Mouse (Mus musculus) layer of hippocampus, adult 11-12 months (tissue): Measurements from ENCODE around the gene 4930452B06Rik.

Source experiments
- DNase-seq: peaks from one replicate; pipeline ENCODE4 v3.0.0; 2022; ENCODE audit warnings: low spot score

The 4930452B06Rik gene

DNA sequence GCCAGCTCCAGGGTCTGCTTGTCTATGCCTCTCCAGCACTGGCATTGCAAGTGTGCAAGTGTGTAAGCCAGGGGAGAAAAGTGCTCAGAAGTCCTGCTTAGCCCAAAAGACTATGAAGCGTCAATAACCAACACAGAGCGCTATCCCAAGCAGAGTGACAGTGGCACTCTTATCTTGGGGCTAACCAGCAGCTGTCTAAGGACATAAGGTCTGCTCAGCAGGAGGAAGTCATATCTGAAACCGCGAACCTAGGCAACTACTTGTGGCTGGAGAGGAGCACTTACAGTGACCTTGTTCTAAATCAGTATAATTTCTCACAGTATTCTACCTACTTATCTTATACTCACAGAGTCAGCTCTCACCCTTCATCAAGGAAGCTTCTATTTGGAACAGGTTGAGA lies 214.9 kb downstream of the 4930452B06Rik start:
- DNase-seq: no peak

DNA sequence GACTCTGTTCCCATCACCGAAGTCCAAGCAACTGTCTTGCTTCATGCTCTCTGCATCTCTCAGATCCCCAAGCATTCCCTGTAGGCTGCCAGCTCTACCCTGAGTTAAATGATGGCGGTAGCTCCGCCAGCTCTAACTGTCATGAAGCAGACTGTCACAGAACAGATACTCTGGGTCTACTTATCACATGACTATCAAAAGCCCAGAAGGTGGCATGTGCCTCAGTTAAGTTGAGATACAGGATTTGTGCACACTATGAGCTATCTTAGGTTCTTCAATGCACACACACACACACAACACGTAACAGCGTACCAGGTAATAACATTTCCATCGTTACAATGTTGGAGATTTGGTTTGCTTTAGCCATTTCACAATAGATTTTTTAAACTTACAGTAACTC lies 215.7 kb downstream of the 4930452B06Rik start:
- no peak for DNase-seq

DNA sequence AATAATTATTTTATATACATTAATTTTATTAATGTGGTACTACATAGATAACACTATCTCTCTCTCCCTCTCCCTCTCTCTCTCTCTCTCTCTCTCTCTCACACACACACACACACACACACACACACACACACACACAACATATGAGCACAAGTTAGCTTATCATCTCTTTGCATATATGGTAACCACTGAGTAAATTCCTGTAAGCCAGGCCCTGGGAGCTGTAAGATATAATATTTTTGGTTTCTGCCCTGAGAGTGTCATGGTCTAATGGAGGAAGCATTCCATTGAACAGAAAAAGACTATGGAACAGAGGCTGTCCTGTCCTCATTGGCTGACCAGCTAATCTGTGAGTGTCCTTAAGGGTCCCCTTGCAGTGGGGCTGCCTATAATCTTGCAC lies 216.7 kb downstream of the 4930452B06Rik start:
- no peak for DNase-seq

DNA sequence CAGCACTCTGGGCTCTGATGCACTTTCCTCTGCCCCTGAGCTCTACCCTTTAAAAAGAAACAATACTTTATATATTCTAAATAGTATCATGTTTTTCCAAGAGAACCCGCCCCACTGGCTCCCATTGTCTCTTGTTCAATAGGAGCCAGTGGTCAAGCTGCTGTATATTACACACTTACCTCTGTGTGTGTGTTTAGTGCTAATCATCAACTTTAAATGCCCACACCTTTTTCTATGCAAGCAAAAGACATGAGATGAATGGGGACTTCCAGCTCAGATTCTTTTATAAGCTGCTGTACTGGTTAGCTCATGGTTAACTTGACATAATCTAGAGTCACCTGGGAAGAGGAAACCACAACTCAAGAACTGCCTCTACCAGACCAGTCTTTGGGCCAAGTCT lies 218.7 kb downstream of the 4930452B06Rik start:
- no peak for DNase-seq

GRCm38 (mm10) chr14:8444363-8444762 lies 221.7 kb downstream of the 4930452B06Rik start:
- DNase-seq: no peak

GRCm38 (mm10) chr14:8442691-8443090 lies 223.3 kb downstream of the 4930452B06Rik start:
- no peak for DNase-seq

GRCm38 (mm10) chr14:8441623-8442022 lies 224.4 kb downstream of the 4930452B06Rik start:
- no peak for DNase-seq

- DNase-seq: no peak
Measured at GRCm38 (mm10) chr14:8430611-8431230, 235.3 kb downstream of the 4930452B06Rik start.

DNA sequence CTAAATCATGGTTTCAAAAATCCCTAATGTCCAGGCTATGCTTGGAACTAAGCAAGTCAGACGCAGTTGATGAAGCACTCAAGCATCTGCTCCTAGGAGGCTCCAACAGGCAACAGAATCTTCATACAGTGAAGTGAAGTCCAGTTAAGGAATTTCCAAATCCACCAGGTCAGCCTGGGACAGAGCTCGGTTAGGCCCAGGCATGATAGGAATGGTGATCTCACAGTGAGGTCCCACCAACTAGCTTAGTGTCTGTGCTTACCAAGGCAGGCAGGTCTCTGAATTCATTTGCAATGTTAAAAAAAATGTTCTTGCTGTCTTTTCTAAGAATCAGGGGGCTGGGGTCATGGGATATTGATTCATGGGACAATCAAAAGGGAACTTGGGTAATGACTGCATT lies 236.3 kb downstream of the 4930452B06Rik start:
- no peak for DNase-seq

- no peak for DNase-seq
Measured at GRCm38 (mm10) chr14:8422833-8423232, 243.2 kb downstream of the 4930452B06Rik start.

DNA sequence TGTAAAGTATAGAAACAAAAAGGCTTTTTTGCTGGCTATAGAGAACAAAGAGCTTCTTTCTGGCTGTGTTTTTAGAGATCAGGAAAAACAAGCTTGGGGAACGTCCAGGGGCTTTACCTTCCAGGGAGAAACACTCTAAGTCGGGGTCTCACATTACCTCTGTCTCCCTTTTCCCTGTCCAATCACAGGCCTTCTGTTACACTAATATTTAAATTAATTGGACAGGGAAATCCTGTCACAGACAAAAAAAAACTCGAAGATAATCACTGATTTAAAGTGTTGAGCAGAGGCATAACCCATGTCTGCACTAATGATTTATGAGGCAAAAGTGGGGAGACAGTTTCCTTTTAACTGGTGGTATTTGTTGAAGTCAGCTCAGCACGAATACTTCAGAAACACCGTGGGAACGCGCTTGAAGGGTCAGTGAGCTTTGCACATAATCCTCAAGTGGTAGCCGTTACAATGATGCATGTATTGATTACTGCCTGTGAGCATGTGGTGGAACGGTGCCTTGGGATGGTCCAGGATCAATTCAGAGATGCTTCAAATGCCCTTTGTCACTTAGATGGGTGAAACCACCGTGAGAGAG lies 244.7 kb downstream of the 4930452B06Rik start:
- no peak for DNase-seq

DNA sequence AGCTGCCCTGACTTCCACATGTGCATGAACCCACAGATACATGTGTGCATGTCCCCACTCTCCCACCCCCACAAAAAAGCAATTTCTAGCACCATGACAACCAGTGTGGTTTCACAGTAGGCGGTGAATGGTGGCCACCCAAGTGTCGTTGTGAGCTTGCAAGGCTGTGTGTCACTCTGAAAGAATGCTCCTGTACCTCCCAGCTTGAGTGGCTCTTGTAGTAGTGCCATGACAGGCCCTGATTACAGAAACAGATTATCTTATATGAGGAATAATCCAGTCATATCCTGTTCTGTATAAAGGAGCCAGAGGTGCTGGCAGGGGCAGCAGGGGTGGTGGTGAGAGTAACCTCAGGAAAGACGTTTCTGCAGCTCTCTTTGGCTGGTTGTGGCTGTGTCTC lies 247.4 kb downstream of the 4930452B06Rik start:
- DNase-seq: no peak

GRCm38 (mm10) chr14:8405946-8406345 lies 260.1 kb downstream of the 4930452B06Rik start:
- no peak for DNase-seq

DNA sequence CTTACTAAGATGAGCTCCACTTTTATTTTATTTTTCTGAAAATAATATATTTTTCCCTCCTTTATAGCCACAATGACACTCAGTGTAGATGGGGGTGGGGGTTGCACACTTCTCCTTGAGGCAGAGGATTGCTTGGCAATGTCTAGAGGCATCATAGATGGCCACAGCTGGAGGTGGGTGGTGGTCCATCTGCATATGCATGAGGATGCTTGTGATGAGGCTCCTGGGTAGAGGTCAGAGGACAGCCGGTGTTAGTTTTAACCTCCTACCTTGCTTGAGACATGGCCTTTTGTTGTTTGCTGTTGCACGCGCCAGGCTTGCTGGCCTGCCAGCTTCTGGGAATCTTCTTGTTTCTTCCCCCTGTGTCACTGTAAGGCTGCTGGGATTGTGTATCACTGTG lies 262.7 kb downstream of the 4930452B06Rik start:
- no peak for DNase-seq

DNA sequence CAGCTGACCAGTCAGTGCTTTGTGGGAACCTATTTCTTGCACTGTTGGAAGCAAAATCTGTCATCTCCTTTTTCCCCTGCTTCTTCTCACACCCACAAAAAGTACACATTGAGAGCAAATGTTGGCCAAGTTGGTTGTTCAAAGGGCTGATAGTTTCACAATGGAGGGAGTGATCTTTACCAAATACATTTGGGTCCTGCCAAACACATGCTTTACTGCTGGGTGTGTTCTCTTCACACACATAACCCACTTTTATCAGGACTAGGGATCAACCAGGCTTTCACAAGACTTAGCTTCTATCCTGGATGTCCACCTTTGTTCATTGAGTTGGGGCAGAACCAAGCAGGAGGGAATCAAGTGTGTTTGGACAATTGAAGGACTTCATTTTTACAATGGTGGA lies 267.5 kb downstream of the 4930452B06Rik start:
- DNase-seq: no peak

GRCm38 (mm10) chr14:8395690-8396287 lies 270.3 kb downstream of the 4930452B06Rik start:
- no peak for DNase-seq

DNA sequence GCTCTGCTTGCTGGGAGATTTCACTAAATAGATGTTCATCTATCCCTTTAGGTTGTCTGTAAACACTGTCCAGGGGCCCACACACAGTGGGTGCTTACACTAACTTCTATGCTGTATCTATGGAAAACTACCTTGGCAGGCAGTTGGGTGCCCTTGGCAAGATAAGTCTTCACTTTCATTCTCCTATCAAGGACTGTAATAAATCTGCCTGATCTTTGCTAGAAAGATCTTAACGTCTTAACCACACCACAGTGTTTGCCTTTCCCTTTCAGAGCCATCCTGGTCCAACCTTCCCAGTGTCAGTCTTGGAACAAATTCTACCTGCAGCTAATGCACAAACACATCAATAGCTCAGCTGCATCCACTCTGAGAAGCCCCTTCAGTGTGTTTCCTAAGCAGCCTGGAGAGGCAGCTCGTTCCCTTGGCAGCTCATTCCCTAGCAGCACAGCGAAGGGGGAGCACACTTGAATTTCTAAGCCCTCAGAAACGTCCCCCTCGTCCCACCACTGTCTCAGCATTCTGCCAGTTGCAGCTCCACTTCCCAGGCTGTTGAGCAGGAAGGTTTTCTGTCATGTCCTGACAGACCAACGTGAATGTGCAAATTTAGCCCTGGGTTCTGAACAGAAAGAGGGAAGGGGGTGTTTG lies 273.7 kb downstream of the 4930452B06Rik start:
- DNase-seq: no peak
